Mouse (Mus musculus) stomach, postnatal 0 days (tissue): ENCODE results near the gene Grhl1.

Source experiments
- CTCF ChIP-seq: IDR thresholded peaks from 2 replicates; pipeline ENCODE4 v1.5.1; 2016; ENCODE audit warnings: antibody characterized with exemption, low read depth, mild to moderate bottlenecking, moderate library complexity
- EP300 ChIP-seq: optimal IDR thresholded peaks from 2 replicates; pipeline ENCODE3; 2016; ENCODE audit warnings: antibody characterized with exemption

GRCm38 (mm10) chr12:24567606-24568005 lies 4.5 kb upstream of the Grhl1 start:
- TF ChIP-seq CTCF (no peak), EP300 (no peak)
